Mouse (Mus musculus) CH12.LX (cell line): ENCODE results near the gene Lrrc73.
A peak's percentile ranks its signal among the peaks of the same experiment; 100 is the strongest.

ENCODE experiments used
- CHD2 ChIP-seq: IDR thresholded peaks from 2 replicates; pipeline ENCODE4 v1.6.1; 2011; ENCODE audit warnings: low read length, improper control_type of control experiment
- CTCF ChIP-seq, 2 experiments: IDR thresholded peaks in 1 of 2; conservative IDR thresholded peaks in 1 of 2; 2 replicates each; pipeline ENCODE4 v1.5.1; 2011 to 2012; ENCODE audit warnings: low read depth in 2 of 2, low read length in 2 of 2, improper control_type of control experiment in 1 of 2, inconsistent platforms in 1 of 2, mild to moderate bottlenecking in 1 of 2, moderate library complexity in 1 of 2
- ELF1 ChIP-seq: IDR thresholded peaks from 2 replicates; pipeline ENCODE4 v1.6.1; 2014; ENCODE audit warnings: low read depth, mild to moderate bottlenecking, inconsistent platforms, low read length, improper control_type of control experiment
- EP300 ChIP-seq: IDR thresholded peaks from 2 replicates; pipeline ENCODE4 v1.6.1; 2011; ENCODE audit warnings: low read length, improper control_type of control experiment
- NRF1 ChIP-seq: IDR thresholded peaks from 2 replicates; pipeline ENCODE4 v1.6.1; 2014; ENCODE audit warnings: low read depth, mild to moderate bottlenecking, inconsistent platforms, low read length, improper control_type of control experiment, moderate library complexity
- POLR2A ChIP-seq: IDR thresholded peaks from 2 replicates; pipeline ENCODE4 v1.6.1; 2011; ENCODE audit warnings: low read depth, mild to moderate bottlenecking, improper control_type of control experiment, low read length
- POLR2AphosphoS2 ChIP-seq: IDR thresholded peaks from 2 replicates; pipeline ENCODE4 v1.6.1; 2011; ENCODE audit warnings: low read depth, low read length, improper control_type of control experiment
- TBP ChIP-seq: conservative IDR thresholded peaks from 2 replicates; pipeline ENCODE4 v1.6.1; 2011; ENCODE audit warnings: low read depth, low read length, improper control_type of control experiment
- USF1 ChIP-seq: IDR thresholded peaks from 2 replicates; pipeline ENCODE4 v1.6.1; 2014; ENCODE audit warnings: low read depth, mild to moderate bottlenecking, inconsistent platforms, low read length, improper control_type of control experiment
- USF2 ChIP-seq: conservative IDR thresholded peaks from 2 replicates; pipeline ENCODE4 v1.6.1; 2011; ENCODE audit warnings: low read depth, low read length, improper control_type of control experiment

- TF ChIP-seq CTCF (conservative IDR thresholded peaks at IDR 0.05 in 1 of 2, IDR thresholded peaks at IDR 0.05 in 1 of 2; ENCODE audit: low read depth in 2 of 2, low read length in 2 of 2) (peak; percentile 49 to 76; a peak in 3 of 4 replicates), POLR2A (no peak), USF1 (no peak), USF2 (no peak), NRF1 (no peak), CHD2 (no peak), POLR2AphosphoS2 (no peak), EP300 (no peak), TBP (no peak), ELF1 (no peak)
Measured at GRCm38 (mm10) chr17:46298220-46298913, 45.0 kb downstream of the Lrrc73 start.
